Mouse (Mus musculus): ENCODE data around the gene Dock11. TPM values are rescaled to one million over a fixed set of nuclear protein-coding genes. Genes with fewer than 3 reads are reported as not detected.

The Dock11 gene
- polyA plus RNA-seq, 1 experiment from 2014 or later, result 6.6 TPM

DNA sequence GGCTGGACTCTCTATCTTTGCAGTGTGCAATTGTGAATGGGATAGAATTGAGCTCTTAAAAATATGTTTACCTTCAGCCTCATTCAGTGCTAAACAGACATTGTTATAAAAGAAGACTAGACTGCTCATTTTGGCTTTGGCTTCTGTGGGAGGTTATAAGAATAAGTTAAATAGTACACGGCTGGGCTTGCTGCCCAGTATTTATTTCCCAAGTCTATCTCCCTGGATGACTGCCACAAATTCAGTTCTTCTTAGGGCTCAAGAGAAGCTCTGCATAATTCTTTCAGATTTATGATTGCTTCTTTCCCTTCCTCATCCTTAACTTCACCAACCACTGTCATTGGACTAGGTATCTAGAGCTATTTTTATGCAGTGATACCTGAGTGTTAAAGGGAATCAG lies 158.8 kb downstream of the Dock11 start:
- H3K4me3 ChIP-seq (ENCODE audit: low read length), result no peak overlapping the region
- no peaks in the 10 kb centered on the region for H3K27me3 ChIP-seq (ENCODE audit: control insufficient read depth, insufficient read depth, low read depth, low read length)
- no peaks in the 10 kb centered on the region for H3K4me1 ChIP-seq (replicated peaks; ENCODE audit: control insufficient read depth, insufficient read depth, low read length)
- H3K36me3 ChIP-seq (ENCODE audit: control insufficient read depth, insufficient read depth, low read length), result no peaks in the 10 kb centered on the region
- no peaks in the 10 kb centered on the region for H3K9me3 ChIP-seq (ENCODE audit: control insufficient read depth, low read length)
- WGBS, result 48% methylated on average over 1 of the region's 1 CpGs
- H3K9ac ChIP-seq (ENCODE audit: low read length), result no peak overlapping the region
- H3K27ac ChIP-seq (ENCODE audit: low read length), result no peak overlapping the region
- ATAC-seq (ENCODE audit: low read depth), result peak; percentile 70
- no peak overlapping the region for H3K4me2 ChIP-seq (ENCODE audit: low read depth, low read length)

GRCm38 (mm10) chrX:36050312-36050711 lies 161.7 kb downstream of the Dock11 start:
- no peak overlapping the region for H3K4me3 ChIP-seq (ENCODE audit: low read length)
- no peaks in the 10 kb centered on the region for H3K9me3 ChIP-seq (ENCODE audit: control insufficient read depth, low read length)
- H3K4me2 ChIP-seq (ENCODE audit: low read depth, low read length), result no peak overlapping the region
- H3K27ac ChIP-seq (ENCODE audit: low read length), result no peak overlapping the region
- H3K4me1 ChIP-seq (replicated peaks; ENCODE audit: control insufficient read depth, insufficient read depth, low read length), result no peaks in the 10 kb centered on the region
- no peaks in the 10 kb centered on the region for H3K36me3 ChIP-seq (ENCODE audit: control insufficient read depth, insufficient read depth, low read length)
- H3K27me3 ChIP-seq (ENCODE audit: control insufficient read depth, insufficient read depth, low read depth, low read length), result no peaks in the 10 kb centered on the region
- no peak for ATAC-seq (ENCODE audit: low read depth)
- no peak overlapping the region for H3K9ac ChIP-seq (ENCODE audit: low read length)

- WGBS, result 51% methylated on average over 2 of the region's 2 CpGs
- no peak overlapping the region for H3K9ac ChIP-seq (ENCODE audit: low read length)
- H3K4me3 ChIP-seq (ENCODE audit: low read length), result no peak overlapping the region
- H3K4me1 ChIP-seq (replicated peaks; ENCODE audit: control insufficient read depth, insufficient read depth, low read length), result no peaks in the 10 kb centered on the region
- H3K9me3 ChIP-seq (ENCODE audit: control insufficient read depth, low read length), result no peaks in the 10 kb centered on the region
- H3K36me3 ChIP-seq (ENCODE audit: control insufficient read depth, insufficient read depth, low read length), result no peaks in the 10 kb centered on the region
- H3K27me3 ChIP-seq (ENCODE audit: control insufficient read depth, insufficient read depth, low read depth, low read length), result no peaks in the 10 kb centered on the region
- no peak overlapping the region for H3K27ac ChIP-seq (ENCODE audit: low read length)
- no peak for ATAC-seq (ENCODE audit: low read depth)
- no peak overlapping the region for H3K4me2 ChIP-seq (ENCODE audit: low read depth, low read length)
These were observed 185.4 kb downstream of the Dock11 start for GRCm38 (mm10) chrX:36073997-36074396.

GRCm38 (mm10) chrX:36077164-36077563 lies 188.5 kb downstream of the Dock11 start:
- Histone ChIP-seq H3K36me3 (ENCODE audit: control insufficient read depth, insufficient read depth, low read length) (no peaks in the 10 kb centered on the region), H3K4me3 (ENCODE audit: low read length) (no peak overlapping the region), H3K27me3 (ENCODE audit: control insufficient read depth, insufficient read depth, low read depth, low read length) (no peaks in the 10 kb centered on the region), H3K4me1 (replicated peaks; ENCODE audit: control insufficient read depth, insufficient read depth, low read length) (no peaks in the 10 kb centered on the region), H3K9me3 (ENCODE audit: control insufficient read depth, low read length) (no peaks in the 10 kb centered on the region), H3K27ac (ENCODE audit: low read length) (no peak overlapping the region; the same call in 1 of the 2 replicates), H3K4me2 (ENCODE audit: low read depth, low read length) (no peak overlapping the region), H3K9ac (ENCODE audit: low read length) (no peak overlapping the region)
- peak; percentile 36; the same call in 1 of the 2 replicates for ATAC-seq (ENCODE audit: low read depth)
- WGBS, result 45% methylated on average over 4 of the region's 4 CpGs

GRCm38 (mm10) chrX:36082917-36083316 lies 194.3 kb downstream of the Dock11 start:
- 62% methylated on average over 1 of the region's 1 CpGs for WGBS

GRCm38 (mm10) chrX:36088464-36089256 lies 200.0 kb downstream of the Dock11 start:
- H3K4me3 ChIP-seq (ENCODE audit: low read length), result no peak overlapping the region
- no peaks in the 10 kb centered on the region for H3K9me3 ChIP-seq (ENCODE audit: control insufficient read depth, low read length)
- H3K36me3 ChIP-seq (ENCODE audit: control insufficient read depth, insufficient read depth, low read length), result no peaks in the 10 kb centered on the region
- H3K9ac ChIP-seq (ENCODE audit: low read length), result no peak overlapping the region
- H3K4me2 ChIP-seq (ENCODE audit: low read depth, low read length), result no peak overlapping the region
- ATAC-seq (ENCODE audit: low read depth), result no peak
- no peak overlapping the region for H3K27ac ChIP-seq (ENCODE audit: low read length)
- no peaks in the 10 kb centered on the region for H3K27me3 ChIP-seq (ENCODE audit: control insufficient read depth, insufficient read depth, low read depth, low read length)
- H3K4me1 ChIP-seq (replicated peaks; ENCODE audit: control insufficient read depth, insufficient read depth, low read length), result no peaks in the 10 kb centered on the region
- WGBS, result 75% methylated on average over 6 of the region's 6 CpGs

More at GRCm38 (mm10) chrX:36082917-36083316, 194.3 kb downstream of the Dock11 start:
- Histone ChIP-seq H3K27ac (ENCODE audit: low read length) (no peak overlapping the region), H3K36me3 (ENCODE audit: control insufficient read depth, insufficient read depth, low read length) (no peaks in the 10 kb centered on the region), H3K4me2 (ENCODE audit: low read depth, low read length) (no peak overlapping the region), H3K4me1 (replicated peaks; ENCODE audit: control insufficient read depth, insufficient read depth, low read length) (no peaks in the 10 kb centered on the region), H3K9me3 (ENCODE audit: control insufficient read depth, low read length) (no peaks in the 10 kb centered on the region), H3K4me3 (ENCODE audit: low read length) (no peak overlapping the region), H3K27me3 (ENCODE audit: control insufficient read depth, insufficient read depth, low read depth, low read length) (no peaks in the 10 kb centered on the region), H3K9ac (ENCODE audit: low read length) (no peak overlapping the region)
- ATAC-seq (ENCODE audit: low read depth), result peak; percentile 64

- no peaks in the 10 kb centered on the region for H3K27me3 ChIP-seq (ENCODE audit: control insufficient read depth, insufficient read depth, low read depth, low read length)
- WGBS, result 95% methylated on average over 1 of the region's 1 CpGs
- ATAC-seq (ENCODE audit: low read depth), result no peak
- H3K9ac ChIP-seq (ENCODE audit: low read length), result no peak overlapping the region
- no peak overlapping the region for H3K4me2 ChIP-seq (ENCODE audit: low read depth, low read length)
- no peaks in the 10 kb centered on the region for H3K9me3 ChIP-seq (ENCODE audit: control insufficient read depth, low read length)
- no peaks in the 10 kb centered on the region for H3K36me3 ChIP-seq (ENCODE audit: control insufficient read depth, insufficient read depth, low read length)
- peaks cover 3% of the 10 kb centered on the region; the same call in 1 of the 2 replicates for H3K4me1 ChIP-seq (replicated peaks; ENCODE audit: control insufficient read depth, insufficient read depth, low read length)
- H3K4me3 ChIP-seq (ENCODE audit: low read length), result no peak overlapping the region
- no peak overlapping the region for H3K27ac ChIP-seq (ENCODE audit: low read length)
These were observed 212.3 kb downstream of the Dock11 start for GRCm38 (mm10) chrX:36100883-36101282.

DNA sequence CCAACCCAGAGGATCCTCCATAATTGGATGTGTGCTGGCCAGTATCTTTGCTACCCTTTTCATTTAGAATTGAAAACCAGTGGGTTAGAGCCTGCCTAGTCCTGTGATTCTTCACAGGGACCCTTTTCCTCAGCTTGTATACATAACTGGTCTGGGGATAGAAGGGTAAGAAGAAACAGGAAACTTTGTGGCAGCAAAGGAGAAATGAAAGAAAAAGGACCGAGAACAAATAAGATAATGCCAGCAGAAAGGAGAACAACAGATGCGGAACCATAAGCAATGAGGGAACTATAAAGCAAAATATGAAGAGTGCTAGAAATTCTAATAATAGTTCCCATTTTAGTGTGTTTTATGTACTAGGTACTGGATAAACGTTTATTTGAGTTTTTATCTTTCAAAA lies 212.7 kb downstream of the Dock11 start:
- H3K36me3 ChIP-seq (ENCODE audit: control insufficient read depth, insufficient read depth, low read length), result no peaks in the 10 kb centered on the region
- no peak for ATAC-seq (ENCODE audit: low read depth)
- H3K9ac ChIP-seq (ENCODE audit: low read length), result no peak overlapping the region

DNA sequence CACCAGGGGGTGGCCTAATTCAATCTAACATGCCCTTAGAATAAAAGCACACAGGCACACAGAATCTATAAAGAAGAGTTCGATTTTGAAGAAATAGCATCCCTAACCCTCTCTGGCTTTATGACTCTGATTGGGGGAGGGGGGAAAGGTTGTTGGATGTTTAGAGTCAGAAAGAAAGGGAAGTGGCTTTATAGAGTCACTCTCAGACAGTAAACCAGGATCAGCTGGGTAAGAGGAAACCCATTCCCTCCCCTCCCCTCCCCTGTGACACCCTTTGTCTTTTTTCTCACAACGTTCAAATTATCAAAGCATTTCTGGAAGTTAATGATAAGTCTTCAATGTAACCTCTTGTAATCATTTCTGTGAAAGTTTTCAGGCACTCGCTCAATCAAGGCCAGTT lies 220.0 kb downstream of the Dock11 start:
- Histone ChIP-seq H3K4me1 (replicated peaks; ENCODE audit: control insufficient read depth, insufficient read depth, low read length) (peaks cover 2% of the 10 kb centered on the region; the same call in 1 of the 2 replicates), H3K27ac (ENCODE audit: low read length) (no peak overlapping the region), H3K9me3 (ENCODE audit: control insufficient read depth, low read length) (no peaks in the 10 kb centered on the region), H3K4me2 (ENCODE audit: low read depth, low read length) (no peak overlapping the region), H3K4me3 (ENCODE audit: low read length) (no peak overlapping the region), H3K9ac (ENCODE audit: low read length) (no peak overlapping the region), H3K27me3 (ENCODE audit: control insufficient read depth, insufficient read depth, low read depth, low read length) (no peaks in the 10 kb centered on the region), H3K36me3 (ENCODE audit: control insufficient read depth, insufficient read depth, low read length) (no peaks in the 10 kb centered on the region)
- ATAC-seq (ENCODE audit: low read depth), result no peak
- WGBS, result 36% methylated on average over 3 of the region's 3 CpGs

More for the DNA sequence above, 212.7 kb downstream of the Dock11 start:
- WGBS, result 63% methylated on average over 3 of the region's 3 CpGs
- Histone ChIP-seq H3K27ac (ENCODE audit: low read length) (no peak overlapping the region), H3K27me3 (ENCODE audit: control insufficient read depth, insufficient read depth, low read depth, low read length) (no peaks in the 10 kb centered on the region), H3K9me3 (ENCODE audit: control insufficient read depth, low read length) (no peaks in the 10 kb centered on the region), H3K4me1 (replicated peaks; ENCODE audit: control insufficient read depth, insufficient read depth, low read length) (peaks cover 3% of the 10 kb centered on the region; the same call in 1 of the 2 replicates), H3K4me2 (ENCODE audit: low read depth, low read length) (no peak overlapping the region), H3K4me3 (ENCODE audit: low read length) (no peak overlapping the region)

Data from lung, embryonic 16.5 days (tissue).